Comparison of ENCODE assay signal across 8 mouse cellular contexts in the genomic region with DNA sequence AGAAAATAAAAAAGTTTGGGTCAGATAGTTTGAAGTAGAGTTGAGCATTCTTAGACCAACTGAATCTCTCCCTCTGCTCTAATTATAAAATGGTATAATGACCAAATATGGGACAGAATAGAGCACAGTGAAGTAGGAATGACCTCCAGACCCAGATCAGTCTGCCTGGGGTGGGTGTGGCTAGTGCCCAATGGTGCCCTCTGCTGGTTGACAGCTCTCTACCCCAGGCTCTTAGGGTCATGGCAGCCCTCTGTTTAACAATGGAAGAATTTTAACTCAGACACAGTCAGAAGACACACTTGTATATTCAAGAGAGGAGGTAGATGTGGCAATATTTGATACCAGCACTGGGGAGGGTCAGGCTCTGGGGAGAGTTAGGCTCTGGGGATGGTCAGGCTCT. TPM values are rescaled to one million over a fixed set of nuclear protein-coding genes. Genes with fewer than 3 reads are reported as not detected.
A peak's percentile ranks its signal among the peaks of the same experiment; 100 is the strongest.
DNase-seq lines count a peak whose midpoint lies in the region; ATAC-seq and TF ChIP-seq lines count a peak whose summit lies in the region.

No protein-coding gene starts in this region.

- TF ChIP-seq CTCF in thymus, adult 2 months (IDR thresholded peaks at IDR 0.05; ENCODE audit: borderline replicate concordance, control insufficient read depth, extremely low read depth, insufficient read depth, low read length, poor library complexity), result no peak

- no peak overlapping the region for H3K4me3 ChIP-seq in thymus, adult 2 months (ENCODE audit: control insufficient read depth, insufficient read depth, low read length)
- H3K4me3 ChIP-seq in liver, embryonic 11.5 days (ENCODE audit: low read depth, low read length), result no peak overlapping the region
- no peak overlapping the region for H3K4me3 ChIP-seq in midbrain, embryonic 11.5 days (ENCODE audit: low read depth, low read length)

- DNase-seq in thymus, adult 2 months, result peak; percentile 42
- DNase-seq in thymus, adult 18-20 months, result no peak
- peak; percentile 40 for DNase-seq in adrenal gland, adult 2 months
- no peak for DNase-seq in liver, embryonic 11.5 days (ENCODE audit: low spot score)
- DNase-seq in thymus, postnatal 36 days, result peak; percentile 39 to 42
- no peak for DNase-seq in midbrain, embryonic 11.5 days (ENCODE audit: low spot score, missing footprints)
- DNase-seq in testis, postnatal 14 days (ENCODE audit: low spot score), result no peak
- no peak for DNase-seq in embryo, embryonic 9.5 days (ENCODE audit: extremely low spot score)

- TF ChIP-seq POLR2A in thymus, adult 2 months (IDR thresholded peaks at IDR 0.05; ENCODE audit: control insufficient read depth, extremely low read depth, insufficient read depth, low read length, poor library complexity), result no peak

- H3K9ac ChIP-seq in liver, embryonic 11.5 days (ENCODE audit: low read depth, low read length), result no peak overlapping the region
- no peak overlapping the region for H3K9ac ChIP-seq in midbrain, embryonic 11.5 days (ENCODE audit: low read length)

- H3K27ac ChIP-seq in thymus, adult 2 months (ENCODE audit: control insufficient read depth, insufficient read depth, low read length), result no peak overlapping the region
- H3K27ac ChIP-seq in liver, embryonic 11.5 days (ENCODE audit: low read depth, low read length), result no peak overlapping the region
- H3K27ac ChIP-seq in midbrain, embryonic 11.5 days (ENCODE audit: low read depth, low read length), result no peak overlapping the region

- ATAC-seq in liver, embryonic 11.5 days (replicated peaks; ENCODE audit: low FRiP score), result peak; percentile 58; the same call in 1 of the 2 replicates
- no peak for ATAC-seq in midbrain, embryonic 11.5 days (ENCODE audit: low FRiP score)

- H3K27me3 ChIP-seq in thymus, adult 2 months (ENCODE audit: control insufficient read depth, insufficient read depth, low read length), result no peaks in the 10 kb centered on the region
- no peaks in the 10 kb centered on the region for H3K27me3 ChIP-seq in liver, embryonic 11.5 days (replicated peaks; ENCODE audit: control insufficient read depth, insufficient read depth, low read length)
- H3K27me3 ChIP-seq in midbrain, embryonic 11.5 days (ENCODE audit: control insufficient read depth, insufficient read depth, low read length), result no peaks in the 10 kb centered on the region

- no peak overlapping the region for H3K4me2 ChIP-seq in liver, embryonic 11.5 days
- no peak overlapping the region for H3K4me2 ChIP-seq in midbrain, embryonic 11.5 days

- H3K36me3 ChIP-seq in thymus, adult 2 months (ENCODE audit: control insufficient read depth, insufficient read depth, low read length), result peaks cover 43% of the 10 kb centered on the region
- H3K36me3 ChIP-seq in liver, embryonic 11.5 days (ENCODE audit: control insufficient read depth, insufficient read depth, low read length), result peaks cover 10% of the 10 kb centered on the region; the same call in 1 of the 2 replicates
- peaks cover 3% of the 10 kb centered on the region for H3K36me3 ChIP-seq in midbrain, embryonic 11.5 days (ENCODE audit: control insufficient read depth, insufficient read depth, low read length)

- H3K9me3 ChIP-seq in liver, embryonic 11.5 days (ENCODE audit: control insufficient read depth, low read length), result no peaks in the 10 kb centered on the region
- no peaks in the 10 kb centered on the region for H3K9me3 ChIP-seq in midbrain, embryonic 11.5 days (ENCODE audit: control insufficient read depth, low read length)

- no peaks in the 10 kb centered on the region for H3K4me1 ChIP-seq in thymus, adult 2 months (replicated peaks; ENCODE audit: control insufficient read depth, insufficient read depth, low read length)
- H3K4me1 ChIP-seq in liver, embryonic 11.5 days (replicated peaks; ENCODE audit: control insufficient read depth, insufficient read depth, low read length), result no peaks in the 10 kb centered on the region
- no peaks in the 10 kb centered on the region for H3K4me1 ChIP-seq in midbrain, embryonic 11.5 days (ENCODE audit: control insufficient read depth, insufficient read depth, low read length)

RNA-seq across cellular contexts. Expression of a gene that starts 16.1 kb away (rescaled TPM):
- 14.0 and 14.9 TPM in 2 replicates for polyA plus RNA-seq in thymus, adult 2 months (2012; rRNA removed)
- 10 to 100 TPM; 17.1 to 17.6 TPM for total RNA-seq in adrenal gland, adult 2 months (2021)
- 5.4 and 6.2 TPM in 2 replicates for polyA plus RNA-seq in adrenal gland, adult 2 months (2012; rRNA removed)
- polyA plus RNA-seq in liver, embryonic 11.5 days (2014; fragmentation: Nextera tagmentation; extraction: Ambion mirVana), result 9.3 and 9.8 TPM in 2 replicates
- 11.1 and 11.9 TPM in 2 replicates for polyA plus RNA-seq in midbrain, embryonic 11.5 days (2014; fragmentation: Nextera tagmentation; extraction: Ambion mirVana)

RNA-seq across cellular contexts. Expression of a gene that starts 45.4 kb away (rescaled TPM):
- polyA plus RNA-seq in thymus, adult 2 months (2012; rRNA removed), result 1,110 and 1,280 TPM in 2 replicates
- total RNA-seq in adrenal gland, adult 2 months (2021), result 1,000 to 10,000 TPM; 1,021 to 1,206 TPM
- polyA plus RNA-seq in adrenal gland, adult 2 months (2012; rRNA removed), result 522 and 790 TPM in 2 replicates
- 311 and 321 TPM in 2 replicates for polyA plus RNA-seq in liver, embryonic 11.5 days (2014; fragmentation: Nextera tagmentation; extraction: Ambion mirVana)
- polyA plus RNA-seq in midbrain, embryonic 11.5 days (2014; fragmentation: Nextera tagmentation; extraction: Ambion mirVana), result 124 and 131 TPM in 2 replicates

RNA-seq across cellular contexts. Expression of a gene that starts 58.4 kb away (rescaled TPM):
- polyA plus RNA-seq in thymus, adult 2 months (2012; rRNA removed), result 0.12 and 0.13 TPM in 2 replicates
- total RNA-seq in adrenal gland, adult 2 months (2021), result not detected
- polyA plus RNA-seq in adrenal gland, adult 2 months (2012; rRNA removed), result not detected in 2 replicates
- 0.17 TPM in 1 of 2 replicates, not detected in the other for polyA plus RNA-seq in liver, embryonic 11.5 days (2014; fragmentation: Nextera tagmentation; extraction: Ambion mirVana)
- not detected in 2 replicates for polyA plus RNA-seq in midbrain, embryonic 11.5 days (2014; fragmentation: Nextera tagmentation; extraction: Ambion mirVana)

Comparison
In these comparisons a context has a peak if more than half of its experiments do, and no peak if none do; other contexts are left out.
1. DNase-seq: peak in thymus, adult 2 months (single experiment), adrenal gland, adult 2 months (single experiment) and thymus, postnatal 36 days (2 of 2); none in thymus, adult 18-20 months (0 of 2), liver, embryonic 11.5 days (single experiment), midbrain, embryonic 11.5 days (single experiment), testis, postnatal 14 days (single experiment) and embryo, embryonic 9.5 days (single experiment).